Mouse (Mus musculus) heart, postnatal 0 days (tissue): ENCODE results near the gene Dusp1. TPM values are rescaled to one million over a fixed set of nuclear protein-coding genes. Genes with fewer than 3 reads are reported as not detected.

Experiments
- ATAC-seq: fragments of 200-750 bp; cut with Nextera tagmentation; 2 replicates; pipeline ENCODE4 v1.8.0; 2017; ENCODE audit warnings: low read depth, moderate number of reproducible peaks, moderate library complexity; ENCODE audit not compliant: insufficient read depth
- DNase-seq: peaks from one replicate; pipeline ENCODE4 v3.0.0-alpha.2; 2016; ENCODE audit warnings: low spot score
- H3K27ac ChIP-seq: fragments of 300-500 bp; sonication (generic); 2 replicates; pipeline ENCODE4 v1.5.1; 2014; ENCODE audit warnings: low read depth, mild to moderate bottlenecking
- H3K27me3 ChIP-seq: fragments of 300-500 bp; sonication (generic); 2 replicates; pipeline ENCODE4 v1.6.1; 2014; ENCODE audit warnings: low read length, mixed read lengths; ENCODE audit not compliant: control insufficient read depth, insufficient read depth
- H3K36me3 ChIP-seq: fragments of 300-500 bp; sonication (generic); replicated peaks from 2 replicates; pipeline ENCODE4 v1.6.1; 2014; ENCODE audit warnings: low read length, mixed read lengths; ENCODE audit not compliant: control insufficient read depth, insufficient read depth
- H3K4me1 ChIP-seq: fragments of 300-500 bp; sonication (generic); 2 replicates; pipeline ENCODE4 v1.6.1; 2014; ENCODE audit warnings: antibody characterized with exemption; ENCODE audit not compliant: control insufficient read depth, insufficient read depth
- H3K4me2 ChIP-seq: fragments of 300-500 bp; sonication (generic); 2 replicates; pipeline ENCODE4 v1.6.1; 2014; ENCODE audit warnings: low read depth, mild to moderate bottlenecking, low read length, moderate library complexity
- H3K4me3 ChIP-seq: fragments of 300-500 bp; sonication (generic); 2 replicates; pipeline ENCODE4 v1.5.1; 2014; ENCODE audit warnings: low read depth, low read length
- H3K9ac ChIP-seq: fragments of 300-500 bp; sonication (generic); replicated peaks from 2 replicates; pipeline ENCODE4 v1.6.1; 2014; ENCODE audit warnings: low read depth, low read length, mixed read lengths
- H3K9me3 ChIP-seq: fragments of 300-500 bp; sonication (generic); replicated peaks from 2 replicates; pipeline ENCODE4 v1.6.1; 2016; ENCODE audit warnings: low read length; ENCODE audit not compliant: control insufficient read depth
- CTCF ChIP-seq: IDR thresholded peaks from 2 replicates; pipeline ENCODE4 v1.5.1; 2016; ENCODE audit warnings: antibody characterized with exemption, control low read depth, low read depth
- EP300 ChIP-seq: IDR thresholded peaks from 2 replicates; pipeline ENCODE4 v1.6.1; 2016; ENCODE audit warnings: antibody characterized with exemption, low read depth
- WGBS: fragments of 180-500 bp; shearing (Covaris S2); extraction: QIAGEN DNeasy Blood & Tissue Kit; methylation state at CpG from one replicate; pipeline ENCODE4 v1.1.7; 2014; 5-methylcytosine and 5-hydroxymethylcytosine counted together
- polyA plus RNA-seq: library from polyadenylated mRNA; unstranded; fragments of >200 nt; fragmentation: Nextera tagmentation; extraction: Ambion mirVana; gene quantifications from 2 replicates; pipeline ENCODE4 v1.2.1, GENCODE M21; 2015
- total RNA-seq: library from RNA; depleted of rRNA; stranded (reverse); fragments of >200 nt; gene quantifications from 2 replicates; pipeline ENCODE4 v1.2.3, GENCODE M21; 2014; ENCODE audit warnings: low replicate concordance

Dusp1 gene
- total and polyA plus RNA-seq, 2 experiments from 2014 or later: 23.1 to 114 TPM

GRCm38 (mm10) chr17:26562292-26562691, 364 bp upstream of the Dusp1 start:
- no peaks in the 10 kb centered on the region for H3K27me3 ChIP-seq
- TF ChIP-seq CTCF: no peak
- TF ChIP-seq EP300: no peak
- 67% methylated on average over 4 of the region's 4 CpGs for WGBS
- H3K4me3 ChIP-seq: peak overlapping the region; percentile 72
- H3K9ac ChIP-seq: peak overlapping the region; percentile 75
- peaks cover 20% of the 10 kb centered on the region for H3K36me3 ChIP-seq
- no peak for DNase-seq
- H3K9me3 ChIP-seq: no peaks in the 10 kb centered on the region
- H3K4me1 ChIP-seq: peaks cover 20% of the 10 kb centered on the region
- peak overlapping the region; percentile 74 for H3K27ac ChIP-seq
- peak overlapping the region; percentile 97 for H3K4me2 ChIP-seq
- ATAC-seq: no peak

GRCm38 (mm10) chr17:26561290-26561640, 663 bp downstream of the Dusp1 start, which contains the start of gene Ergic1:
Gene Ergic1, plus strand, starts transcription at chr17:26561489.
- peak; percentile 96 for ATAC-seq
- Histone ChIP-seq H3K4me1 (peaks cover 20% of the 10 kb centered on the region), H3K4me2 (peak within 1 kb of the TSS; percentile 97), H3K27ac (peak within 1 kb of the TSS; percentile 74), H3K36me3 (peaks cover 20% of the 10 kb centered on the region), H3K9me3 (no peaks in the 10 kb centered on the region), H3K4me3 (peak within 1 kb of the TSS; percentile 72), H3K9ac (peak within 1 kb of the TSS; percentile 75), H3K27me3 (no peaks in the 10 kb centered on the region)
- TF ChIP-seq EP300 (no peak), CTCF (no peak)
- under 1% methylated on average over 34 of the region's 36 CpGs for WGBS
- DNase-seq: peak; percentile 85

- Histone ChIP-seq H3K4me1 (peaks cover 20% of the 10 kb centered on the region), H3K4me2 (peak overlapping the region; percentile 97), H3K27ac (peak overlapping the region; percentile 74), H3K27me3 (no peaks in the 10 kb centered on the region), H3K36me3 (peaks cover 20% of the 10 kb centered on the region), H3K9ac (peak overlapping the region; percentile 75), H3K4me3 (peak overlapping the region; percentile 72), H3K9me3 (no peaks in the 10 kb centered on the region)
- 28% methylated on average over 9 of the region's 9 CpGs for WGBS
- ATAC-seq: no peak
- TF ChIP-seq EP300 (no peak), CTCF (no peak)
- no peak for DNase-seq
Observed at GRCm38 (mm10) chr17:26560526-26561289, 1.2 kb downstream of the Dusp1 start.

- ATAC-seq (no peak), DNase-seq (no peak)
- WGBS: 72% methylated on average over 3 of the region's 3 CpGs
- Histone ChIP-seq H3K4me1 (no peaks in the 10 kb centered on the region), H3K4me2 (no peak overlapping the region), H3K27me3 (no peaks in the 10 kb centered on the region), H3K9me3 (no peaks in the 10 kb centered on the region), H3K36me3 (no peaks in the 10 kb centered on the region), H3K9ac (no peak overlapping the region), H3K4me3 (no peak overlapping the region), H3K27ac (no peak overlapping the region)
- TF ChIP-seq EP300: no peak
- no peak for TF ChIP-seq CTCF
Observed at GRCm38 (mm10) chr17:26553033-26553432, 8.9 kb downstream of the Dusp1 start.

- Histone ChIP-seq H3K4me1 (no peaks in the 10 kb centered on the region), H3K36me3 (no peaks in the 10 kb centered on the region), H3K4me3 (no peak overlapping the region), H3K9me3 (no peaks in the 10 kb centered on the region), H3K4me2 (no peak overlapping the region), H3K27ac (no peak overlapping the region), H3K27me3 (no peaks in the 10 kb centered on the region), H3K9ac (no peak overlapping the region)
- TF ChIP-seq EP300: no peak
- no peak for TF ChIP-seq CTCF
- DNase-seq (no peak), ATAC-seq (no peak)
- 88% methylated on average over 6 of the region's 6 CpGs for WGBS
Observed at GRCm38 (mm10) chr17:26551104-26551503, 10.8 kb downstream of the Dusp1 start.
